Mouse (Mus musculus) v-Abl transformed pro-B cells (cell line): Measurements from ENCODE around the gene Dlx4.

ENCODE experiments used
- in situ Hi-C, 2 experiments: fragments of 400-800 bp; cut with MboI; formaldehyde crosslinking; loops; one replicate each; pipeline ENCODE4 v1.15.1; 2025; ENCODE audit not compliant: unreplicated experiment in 2 of 2

The Dlx4 gene

DNA sequence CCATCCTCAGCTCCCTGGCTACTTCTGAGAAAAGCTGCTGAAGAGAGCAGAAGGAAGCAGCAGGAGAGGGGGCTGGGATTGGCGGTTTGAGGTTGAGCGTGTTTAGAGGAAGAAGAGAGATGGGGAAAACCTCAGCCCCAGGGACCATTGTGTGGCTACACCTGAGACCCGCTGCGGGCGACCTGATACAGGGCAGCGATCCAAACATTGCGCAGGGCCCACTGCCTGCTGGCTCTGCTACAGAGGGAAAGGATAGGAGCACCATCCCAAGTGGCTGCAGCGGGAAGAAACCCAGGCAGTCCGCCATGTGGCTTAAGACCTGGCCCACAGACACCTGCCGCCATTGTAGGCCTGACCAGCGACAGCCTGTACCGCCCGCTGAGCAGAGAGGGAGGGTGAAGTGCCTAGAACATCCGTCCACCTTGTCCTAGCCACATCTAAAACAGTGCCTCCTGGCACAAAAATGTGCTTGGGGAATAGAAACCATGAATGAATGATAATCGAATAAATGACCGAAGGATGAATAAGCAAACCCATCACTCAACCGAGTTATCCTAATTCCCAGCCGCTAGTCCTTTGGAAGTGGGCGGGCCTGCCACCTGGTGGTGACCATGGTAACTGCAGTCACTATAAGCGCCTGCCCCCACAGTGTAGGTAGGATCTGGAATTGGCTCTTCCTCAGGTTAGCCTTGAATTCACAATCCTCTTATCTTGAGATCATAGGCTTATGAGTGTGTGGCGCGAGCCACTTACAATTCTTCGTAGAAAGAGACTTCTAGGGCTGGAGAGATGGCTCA lies 39.4 kb downstream of the Dlx4 start:
- in situ Hi-C loops = loop anchor here (5.0 to 25.0 kb wide), 5 partner anchors 59 to 281 kb away; partner anchors contain the start of genes Col1a1 (in 1 of the 2), Hils1 (in 1 of the 2) and Slc35b1 (in 1 of the 2)

DNA sequence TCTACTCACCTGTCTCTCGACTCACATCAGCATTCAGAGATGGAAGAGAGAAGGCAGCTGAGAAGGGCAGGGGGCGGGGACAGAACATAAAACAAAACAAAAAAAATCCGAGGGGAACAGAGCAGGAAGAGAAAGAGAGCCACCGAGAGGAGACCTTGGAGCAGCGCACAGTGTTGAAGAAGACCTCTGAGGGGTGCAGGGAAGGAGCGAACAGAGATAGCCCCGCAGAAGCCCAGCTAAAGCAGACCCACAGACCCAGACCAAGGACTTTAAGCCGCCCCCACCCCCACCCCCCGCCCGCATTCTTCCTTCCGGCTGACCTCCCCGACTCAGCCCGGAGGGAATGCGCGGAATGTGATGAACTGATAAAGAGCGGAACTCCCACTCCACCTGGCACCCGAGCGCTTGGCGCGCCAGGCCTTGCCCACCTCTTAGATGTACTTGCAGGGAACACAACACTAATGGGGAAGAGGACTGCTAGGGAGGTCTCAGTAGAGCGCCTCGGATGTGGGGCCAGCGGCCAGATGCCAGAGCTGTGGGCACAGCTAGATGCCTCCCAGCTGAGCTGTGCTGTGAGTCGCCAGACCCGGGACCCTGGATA lies 40.7 kb downstream of the Dlx4 start:
- in situ Hi-C loops = loop anchor here (5.0 to 25.0 kb wide), 5 partner anchors 58 to 282 kb away; partner anchors contain the start of genes Col1a1 (in 1 of the 2), Hils1 (in 1 of the 2) and Slc35b1 (in 1 of the 2)

DNA sequence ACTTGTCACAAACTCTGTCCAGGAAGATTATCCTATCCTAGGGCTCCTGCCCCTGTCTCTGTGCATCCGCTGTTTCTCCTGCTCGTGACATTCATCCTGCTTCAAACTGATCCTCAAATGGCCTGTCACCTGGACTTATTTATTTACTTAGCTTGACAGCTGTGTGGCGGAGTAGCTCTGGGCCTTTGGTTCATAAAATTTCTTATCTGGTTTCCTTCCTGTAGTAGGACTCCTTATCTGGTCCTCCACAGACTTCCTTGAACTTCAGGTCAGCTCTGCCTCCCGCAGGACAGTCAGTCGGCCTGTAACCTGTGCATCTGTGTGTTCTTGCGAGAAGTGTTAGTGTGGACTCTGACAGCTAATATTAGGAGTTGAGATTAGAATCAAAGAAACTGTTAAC lies 41.8 kb downstream of the Dlx4 start:
- in situ Hi-C loops = loop anchor here in 1 of 2 experiments (10.0 to 25.0 kb wide), 2 partner anchors 139 to 283 kb away; partner anchors contain the start of genes Hils1 and Slc35b1

DNA sequence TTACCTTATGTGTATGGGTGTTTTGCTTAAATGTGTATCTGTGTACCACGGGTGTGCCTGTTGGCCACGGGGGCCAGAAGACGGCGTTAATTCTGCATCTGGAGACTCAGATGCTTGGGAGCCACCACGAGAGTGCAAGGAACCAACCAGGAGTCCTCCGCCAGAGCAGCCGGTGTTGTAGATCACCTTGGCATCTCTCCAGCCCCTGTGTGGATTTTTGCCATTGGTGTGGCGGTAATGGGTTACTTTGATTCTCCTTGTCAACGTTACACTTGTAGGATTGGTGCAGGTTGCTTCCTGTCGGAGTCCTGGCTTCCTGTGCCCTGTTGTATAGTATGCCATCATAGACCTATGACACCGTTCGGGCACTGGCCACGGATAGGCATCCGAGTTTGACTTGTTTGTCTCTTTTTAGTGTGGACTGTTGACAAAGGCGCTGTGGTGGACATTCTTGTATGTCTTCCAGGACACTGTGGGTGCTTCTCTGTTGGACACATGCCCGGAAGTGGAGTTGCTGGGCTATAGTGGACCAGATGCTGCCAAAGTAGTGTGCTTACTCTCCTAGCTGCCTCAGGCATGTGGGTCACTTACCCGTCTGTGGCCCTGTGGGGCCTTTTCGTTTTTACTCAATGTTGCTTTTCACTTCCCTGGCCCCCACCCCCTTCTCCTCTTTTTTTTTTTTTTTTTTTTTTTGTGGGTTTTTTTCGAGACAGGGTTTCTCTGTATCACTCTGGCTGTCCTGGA lies 43.7 kb downstream of the Dlx4 start:
- in situ Hi-C loops = loop anchor here in 1 of 2 experiments (10.0 to 25.0 kb wide), 2 partner anchors 138 to 285 kb away; partner anchors contain the start of genes Hils1 and Slc35b1

DNA sequence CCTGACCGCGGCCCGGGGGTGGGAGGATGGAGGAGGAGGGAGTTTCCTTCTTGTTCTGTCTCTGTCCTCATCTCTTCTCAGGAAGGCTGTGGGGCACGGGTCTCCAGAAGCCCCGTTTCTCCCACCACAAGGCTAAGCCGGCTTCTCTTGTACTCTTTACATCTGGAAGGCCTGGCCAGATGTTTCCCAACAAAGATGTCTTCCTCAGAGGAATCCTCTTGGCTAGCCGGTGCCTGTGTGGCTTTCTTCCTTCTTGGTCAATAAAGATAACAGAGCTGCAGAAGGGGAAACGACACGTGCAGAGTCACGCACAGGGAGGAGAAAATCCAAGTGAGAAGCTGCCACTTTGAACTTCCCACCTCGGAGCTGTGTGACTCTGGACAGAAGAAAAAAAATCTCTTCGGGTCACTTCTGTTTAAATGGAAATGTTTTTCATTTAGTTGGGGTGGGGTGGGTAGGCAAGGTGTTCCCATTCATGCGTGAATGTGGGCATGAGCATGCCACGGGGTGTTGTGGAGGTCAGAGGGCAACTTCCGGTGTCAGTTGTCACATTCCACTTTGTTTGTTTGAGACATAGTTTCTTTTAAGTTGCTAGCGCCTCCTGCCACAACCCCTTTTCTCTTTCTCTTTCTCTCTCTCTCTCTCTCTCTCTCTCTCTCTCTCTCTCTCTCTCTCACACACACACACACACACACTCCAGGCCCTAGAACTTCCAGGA lies 44.8 kb downstream of the Dlx4 start:
- in situ Hi-C loops = loop anchor here in 1 of 2 experiments (10.0 to 25.0 kb wide), 2 partner anchors 136 to 286 kb away; partner anchors contain the start of genes Hils1 and Slc35b1

DNA sequence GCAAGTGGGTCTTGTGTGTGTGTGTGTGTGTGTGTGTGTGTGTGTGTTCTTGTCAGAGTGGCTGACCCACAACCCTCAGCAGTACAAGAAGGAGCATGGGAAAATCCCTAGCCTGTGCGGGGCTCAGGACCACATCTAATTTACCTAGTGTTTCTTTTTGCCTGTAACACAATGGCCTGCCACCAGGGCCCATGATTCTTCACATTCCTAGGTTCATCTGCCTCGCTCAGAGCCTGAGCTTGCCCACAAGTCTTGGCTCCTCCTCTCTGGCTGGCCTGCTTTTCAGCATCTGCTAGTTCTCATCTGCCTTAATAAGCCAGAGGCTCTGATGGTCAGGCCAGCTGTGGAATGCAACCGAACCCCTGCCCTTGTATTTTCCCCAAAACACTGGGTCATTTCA lies 45.7 kb downstream of the Dlx4 start:
- in situ Hi-C loops = loop anchor here in 1 of 2 experiments (10.0 to 25.0 kb wide), 2 partner anchors 136 to 287 kb away; partner anchors contain the start of genes Hils1 and Slc35b1

DNA sequence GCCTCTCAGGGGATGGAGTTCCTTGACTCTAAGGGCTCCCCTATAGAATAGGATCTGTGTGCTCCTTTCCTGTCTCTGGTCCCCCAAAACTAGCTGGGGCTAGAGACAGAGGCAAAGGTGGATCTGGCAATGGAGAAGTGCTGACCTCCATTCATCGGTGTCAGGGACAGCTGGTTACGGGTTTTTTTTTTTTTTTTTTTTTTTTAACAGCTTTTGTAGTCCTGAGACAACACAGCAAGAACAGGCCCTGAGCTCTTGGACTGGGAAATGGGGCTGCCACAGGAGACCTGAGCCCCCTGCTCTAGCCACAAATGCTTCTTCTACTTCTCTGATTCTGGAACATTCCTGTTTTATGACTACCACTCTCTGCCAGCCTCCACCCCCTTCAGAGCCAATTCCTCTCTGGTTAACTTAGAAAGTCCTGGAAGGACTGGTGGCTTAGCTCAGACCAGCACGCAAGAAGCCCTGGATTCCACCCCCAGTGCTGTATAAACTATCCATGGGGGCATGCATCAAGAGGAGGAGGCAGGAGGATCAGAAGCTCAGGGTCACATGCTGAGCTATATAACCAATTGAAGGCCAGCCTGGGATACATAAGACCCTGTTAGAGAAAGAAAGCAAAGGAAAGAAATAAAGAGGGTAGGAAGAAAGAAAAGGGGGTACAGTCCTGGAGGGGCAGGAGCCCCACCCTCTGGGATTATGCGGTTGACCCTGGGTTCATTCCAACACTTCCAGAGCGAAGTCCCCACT lies 47.5 kb downstream of the Dlx4 start:
- in situ Hi-C loops = no loop called here

DNA sequence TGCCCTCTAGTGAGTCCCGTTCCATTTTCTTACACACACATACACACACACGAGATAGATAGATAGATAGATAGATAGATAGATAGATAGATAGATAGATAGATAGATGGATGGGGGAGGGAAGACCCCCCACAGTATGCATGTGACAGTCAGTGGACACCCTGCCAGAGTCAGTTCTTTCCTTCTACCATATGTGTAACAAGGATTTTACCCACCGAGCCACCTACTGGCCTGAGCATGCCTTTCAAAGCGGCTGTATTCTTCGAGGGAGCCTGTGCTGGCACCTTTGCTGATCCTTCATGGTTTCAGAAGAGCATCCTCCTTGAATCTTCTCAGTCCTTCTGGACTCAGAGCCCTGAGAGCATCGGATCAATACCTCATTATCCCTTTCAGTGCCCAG lies 48.2 kb downstream of the Dlx4 start:
- in situ Hi-C loops = no loop called here

DNA sequence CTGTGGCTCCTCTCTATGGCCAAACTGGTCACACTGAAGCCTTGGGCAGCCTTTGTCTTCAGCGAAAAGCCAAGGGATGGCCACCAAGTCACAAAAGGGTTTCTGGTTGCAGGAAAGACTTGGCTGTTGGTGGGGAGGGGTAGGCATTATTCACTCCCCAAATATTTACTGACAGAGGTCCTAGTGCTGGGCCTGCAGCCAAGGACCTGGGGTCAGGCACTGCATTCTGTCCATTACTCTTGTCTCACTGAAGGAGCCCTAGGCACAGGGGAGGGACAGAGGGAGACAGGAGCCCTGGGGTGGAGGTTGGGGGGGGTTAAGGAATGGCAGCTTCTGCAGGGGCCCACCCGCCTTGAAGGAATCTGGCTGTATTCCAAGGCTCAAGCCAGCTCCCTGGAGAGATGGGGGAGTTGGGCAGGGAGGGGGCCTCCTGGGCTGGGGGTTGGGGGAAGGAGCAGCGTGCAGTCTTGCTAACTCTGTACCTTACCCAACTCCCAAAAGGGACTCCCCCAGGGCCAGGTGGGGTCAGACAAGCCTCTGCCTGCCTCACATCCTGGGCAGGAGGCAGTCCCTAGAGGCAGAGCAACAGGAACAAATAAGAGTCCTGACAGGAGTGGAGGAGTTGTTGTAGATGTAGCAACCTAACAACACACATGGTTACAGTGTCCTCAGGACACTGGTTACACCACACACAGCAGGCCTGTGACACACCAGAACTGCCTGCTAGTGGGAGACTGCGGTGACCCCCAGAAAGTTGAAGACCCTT lies 49.3 kb downstream of the Dlx4 start:
- in situ Hi-C loops = no loop called here

DNA sequence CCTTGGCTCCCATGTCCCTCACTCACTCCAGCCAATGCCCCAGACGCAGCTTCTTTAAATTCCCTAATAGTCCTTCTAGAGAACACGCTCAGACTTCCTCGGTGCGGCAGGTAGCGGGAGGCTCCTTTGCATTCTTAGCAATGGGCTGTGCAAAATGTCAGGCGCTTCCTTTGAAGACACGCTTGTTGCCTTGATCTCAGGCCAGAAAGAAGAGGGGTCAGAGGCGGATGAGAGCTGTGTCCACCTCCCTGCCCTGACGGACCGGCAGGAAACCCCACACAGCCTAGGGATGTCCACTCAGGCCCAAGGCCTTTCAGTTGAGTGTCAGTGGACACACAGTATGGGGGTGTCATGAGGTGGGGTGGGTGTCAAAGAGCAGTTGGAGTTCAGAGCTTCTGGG lies 50.5 kb downstream of the Dlx4 start:
- in situ Hi-C loops = no loop called here

DNA sequence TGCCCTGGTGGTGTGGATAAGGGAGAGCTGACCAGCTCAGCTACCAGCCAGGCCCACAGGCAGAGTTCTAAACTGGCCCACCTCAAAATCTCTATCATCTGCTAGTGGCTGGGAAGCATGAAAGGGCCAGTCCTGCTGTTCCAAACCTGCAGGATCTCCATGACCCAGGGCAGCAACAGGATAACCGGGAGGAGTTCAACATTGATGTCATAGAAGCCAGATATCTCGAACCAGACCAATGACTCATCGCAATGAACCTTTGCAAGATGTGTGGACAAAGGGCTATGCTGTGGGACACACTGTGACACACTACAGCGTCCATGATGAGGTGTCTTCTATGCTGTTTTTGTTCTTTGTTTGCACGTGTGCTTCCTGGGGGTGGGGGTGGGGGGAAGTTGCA lies 53.0 kb downstream of the Dlx4 start:
- in situ Hi-C loops = no loop called here
